Mouse (Mus musculus) adrenal gland, adult 2 months (tissue): ENCODE data around the gene Caskin2. TPM values are rescaled to one million over a fixed set of nuclear protein-coding genes. Genes with fewer than 3 reads are reported as not detected.
"Not testable (repeated sequence)": the region's sequence is repeated elsewhere in the genome, so short reads cannot be mapped to it uniquely, and the experiment has no call there.

Experiments
- DNase-seq: peaks from one replicate; pipeline ENCODE4 v3.0.0; 2021
- microRNA-seq, 2 experiments: library from miRNA; unstranded; fragments of <30 nt; microRNA quantifications; one replicate each; pipeline ENCODE4 v1.2.0; 2021
- polyA plus RNA-seq: library from polyadenylated mRNA; depleted of rRNA; stranded (reverse); fragments of >200 nt; gene quantifications from 2 replicates; pipeline ENCODE4 v1.2.3, GENCODE M21; 2012; rRNA removed
- total RNA-seq, 2 experiments: library from RNA; stranded (reverse); gene quantifications; 2 replicates each; pipeline ENCODE4 v1.2.3; 2021

The Caskin2 gene
- total and polyA plus RNA-seq, 3 experiments, result 53.7 to 114 (median 64.2) TPM

- peak; percentile 98 for DNase-seq
Observed at GRCm38 (mm10) chr11:115765103-115765606, 48.3 kb downstream of the Caskin2 start, which contains the start of gene Tmem94. Gene Tmem94, plus strand, starts transcription at chr11:115765433.

- DNase-seq, result no peak
Observed at GRCm38 (mm10) chr11:115764698-115765097, 48.7 kb downstream of the Caskin2 start.

GRCm38 (mm10) chr11:115762176-115762575 lies 51.3 kb downstream of the Caskin2 start:
- not testable (repeated sequence) for DNase-seq

GRCm38 (mm10) chr11:115753485-115753884 lies 60.0 kb downstream of the Caskin2 start:
- no peak for DNase-seq

GRCm38 (mm10) chr11:115752653-115753052 lies 60.8 kb downstream of the Caskin2 start:
- DNase-seq, result no peak

- DNase-seq, result no peak
Observed at GRCm38 (mm10) chr11:115751725-115752124, 61.7 kb downstream of the Caskin2 start.

- DNase-seq, result no peak
Observed at GRCm38 (mm10) chr11:115749834-115750233, 63.6 kb downstream of the Caskin2 start.

Small RNA genes within 50 kb of the gene (microRNA-seq; reads per million reads assigned to microRNA genes)
- 0.44 to 0.83 reads per million in 2 experiments for gene Mir5621

Other genes starting within 250 kb of the Caskin2 start
- 10 to 100 TPM; 32.5 to 46.0 TPM for gene Nup85, start 249.2 kb downstream of the Caskin2 start, total RNA-seq
- 24.7 and 28.9 TPM in 2 replicates for gene Nup85, start 249.2 kb downstream of the Caskin2 start, polyA plus RNA-seq
- gene Mrps7, start 209.7 kb downstream of the Caskin2 start, total RNA-seq, result 100 to 1,000 TPM in 1 of 2 experiments, 10 to 100 TPM in 1; 99.9 to 121 TPM
- 31.8 and 33.5 TPM in 2 replicates for gene Mrps7, start 209.7 kb downstream of the Caskin2 start, polyA plus RNA-seq
- 10 to 100 TPM; 21.8 to 38.7 TPM for gene Gga3, start 209.6 kb downstream of the Caskin2 start, total RNA-seq
- 22.6 and 38.9 TPM in 2 replicates for gene Gga3, start 209.6 kb downstream of the Caskin2 start, polyA plus RNA-seq
- gene Mif4gd, start 200.7 kb downstream of the Caskin2 start, total RNA-seq, result 100 to 1,000 TPM in 1 of 2 experiments, 10 to 100 TPM in 1; 92.5 to 170 TPM
- 182 and 243 TPM in 2 replicates for gene Mif4gd, start 200.7 kb downstream of the Caskin2 start, polyA plus RNA-seq
- 100 to 1,000 TPM; 117 to 132 TPM for gene Slc25a19, start 185.3 kb downstream of the Caskin2 start, total RNA-seq
- gene Slc25a19, start 185.3 kb downstream of the Caskin2 start, polyA plus RNA-seq, result 156 and 170 TPM in 2 replicates
- 100 to 1,000 TPM; 136 to 162 TPM for gene Grb2, start 105.0 kb downstream of the Caskin2 start, total RNA-seq
- gene Grb2, start 105.0 kb downstream of the Caskin2 start, polyA plus RNA-seq, result 41.2 and 50.8 TPM in 2 replicates
- gene Tmem94, start 48.2 kb downstream of the Caskin2 start, total RNA-seq, result 10 to 100 TPM; 70.6 to 85.9 TPM
- gene Tmem94, start 48.2 kb downstream of the Caskin2 start, polyA plus RNA-seq, result 158 and 165 TPM in 2 replicates
- gene Tsen54, start 1.1 kb upstream of the Caskin2 start, total RNA-seq, result 10 to 100 TPM; 15.8 to 20.7 TPM
- gene Tsen54, start 1.1 kb upstream of the Caskin2 start, polyA plus RNA-seq, result 43.9 and 61.6 TPM in 2 replicates
- 10 to 100 TPM in 1 of 2 experiments, 1 to 10 TPM in 1; 7.6 to 13.1 TPM for gene Llgl2, start 10.4 kb upstream of the Caskin2 start, total RNA-seq
- 24.4 and 29.5 TPM in 2 replicates for gene Llgl2, start 10.4 kb upstream of the Caskin2 start, polyA plus RNA-seq
- gene Myo15b, start 44.8 kb upstream of the Caskin2 start, total RNA-seq, result under 1 TPM in 1 of 2 experiments, not detected in 1; 0.35 TPM
- gene Myo15b, start 44.8 kb upstream of the Caskin2 start, polyA plus RNA-seq, result 0.13 and 0.47 TPM in 2 replicates
- gene Smim5, start 86.3 kb upstream of the Caskin2 start, total RNA-seq, result 1 to 10 TPM in 1 of 2 experiments, under 1 TPM in 1; 0.58 to 1.3 TPM
- 0.86 and 0.99 TPM in 2 replicates for gene Smim5, start 86.3 kb upstream of the Caskin2 start, polyA plus RNA-seq
- gene Smim6, start 98.4 kb upstream of the Caskin2 start, total RNA-seq, result not detected
- not detected in 2 replicates for gene Smim6, start 98.4 kb upstream of the Caskin2 start, polyA plus RNA-seq
- gene Sap30bp, start 119.6 kb upstream of the Caskin2 start, total RNA-seq, result 10 to 100 TPM; 31.8 to 44.5 TPM
- 31.4 and 33.8 TPM in 2 replicates for gene Sap30bp, start 119.6 kb upstream of the Caskin2 start, polyA plus RNA-seq
- gene Recql5, start 119.8 kb upstream of the Caskin2 start, total RNA-seq, result 10 to 100 TPM; 20.8 to 28.3 TPM
- gene Recql5, start 119.8 kb upstream of the Caskin2 start, polyA plus RNA-seq, result 22.4 and 25.4 TPM in 2 replicates
- gene Itgb4, start 161.1 kb upstream of the Caskin2 start, total RNA-seq, result 1 to 10 TPM; 2.1 to 4.3 TPM
- gene Itgb4, start 161.1 kb upstream of the Caskin2 start, polyA plus RNA-seq, result 3.9 and 4.8 TPM in 2 replicates
- 10 to 100 TPM; 30.6 to 45.6 TPM for gene Galk1, start 199.1 kb upstream of the Caskin2 start, total RNA-seq
- 68.6 and 71.3 TPM in 2 replicates for gene Galk1, start 199.1 kb upstream of the Caskin2 start, polyA plus RNA-seq
- gene H3f3b, start 214.3 kb upstream of the Caskin2 start, total RNA-seq, result 100 to 1,000 TPM; 270 to 363 TPM
- gene H3f3b, start 214.3 kb upstream of the Caskin2 start, polyA plus RNA-seq, result 76.2 and 92.7 TPM in 2 replicates
- 10 to 100 TPM; 20.2 to 21.2 TPM for gene Unk, start 216.7 kb upstream of the Caskin2 start, total RNA-seq
- gene Unk, start 216.7 kb upstream of the Caskin2 start, polyA plus RNA-seq, result 46.0 and 58.5 TPM in 2 replicates